Mouse (Mus musculus): Measurements from ENCODE around the gene Vwf.

Gene Vwf

GRCm38 (mm10) chr6:125546474-125546873, at the start of gene Vwf:
Gene Vwf, plus strand, starts transcription at chr6:125546774.
- no peak for DNase-seq

GRCm38 (mm10) chr6:125498062-125498461, 48.5 kb upstream of the Vwf start:
- DNase-seq, result peak; percentile 48

GRCm38 (mm10) chr6:125503186-125503802, 43.3 kb upstream of the Vwf start:
- no peak for DNase-seq

GRCm38 (mm10) chr6:125504622-125505355, 41.8 kb upstream of the Vwf start:
- no peak for DNase-seq

GRCm38 (mm10) chr6:125506427-125506826, 40.1 kb upstream of the Vwf start:
- DNase-seq, result no peak

- DNase-seq, result no peak
Measured at GRCm38 (mm10) chr6:125509783-125510182, 36.8 kb upstream of the Vwf start.

GRCm38 (mm10) chr6:125510645-125511044, 35.9 kb upstream of the Vwf start:
- DNase-seq, result no peak

- DNase-seq, result no peak
Measured at GRCm38 (mm10) chr6:125511196-125511595, 35.4 kb upstream of the Vwf start.

GRCm38 (mm10) chr6:125512950-125513596, 33.5 kb upstream of the Vwf start:
- peak; percentile 77 for DNase-seq

- DNase-seq, result peak; percentile 84
Measured at GRCm38 (mm10) chr6:125515503-125516315, 30.9 kb upstream of the Vwf start.

- peak; percentile 59 for DNase-seq
Measured at GRCm38 (mm10) chr6:125521558-125522193, 24.9 kb upstream of the Vwf start.

- DNase-seq, result no peak
Measured at GRCm38 (mm10) chr6:125524027-125524426, 22.5 kb upstream of the Vwf start.

- DNase-seq, result no peak
Measured at GRCm38 (mm10) chr6:125526066-125526465, 20.5 kb upstream of the Vwf start.

- no peak for DNase-seq
Measured at GRCm38 (mm10) chr6:125528614-125529200, 17.9 kb upstream of the Vwf start.

GRCm38 (mm10) chr6:125529479-125529878, 17.1 kb upstream of the Vwf start:
- peak; percentile 31 for DNase-seq

- no peak for DNase-seq
Measured at GRCm38 (mm10) chr6:125533104-125533650, 13.4 kb upstream of the Vwf start.

- DNase-seq, result no peak
Measured at GRCm38 (mm10) chr6:125534990-125535389, 11.6 kb upstream of the Vwf start.

- no peak for DNase-seq
Measured at GRCm38 (mm10) chr6:125538469-125538868, 8.1 kb upstream of the Vwf start.

GRCm38 (mm10) chr6:125539423-125539822, 7.2 kb upstream of the Vwf start:
- DNase-seq, result no peak

GRCm38 (mm10) chr6:125540199-125540598, 6.4 kb upstream of the Vwf start:
- no peak for DNase-seq

GRCm38 (mm10) chr6:125540826-125541225, 5.7 kb upstream of the Vwf start:
- no peak for DNase-seq

- no peak for DNase-seq
Measured at GRCm38 (mm10) chr6:125541296-125541695, 5.3 kb upstream of the Vwf start.
